8 mouse cellular contexts compared by ENCODE assay signal in the genomic region with DNA sequence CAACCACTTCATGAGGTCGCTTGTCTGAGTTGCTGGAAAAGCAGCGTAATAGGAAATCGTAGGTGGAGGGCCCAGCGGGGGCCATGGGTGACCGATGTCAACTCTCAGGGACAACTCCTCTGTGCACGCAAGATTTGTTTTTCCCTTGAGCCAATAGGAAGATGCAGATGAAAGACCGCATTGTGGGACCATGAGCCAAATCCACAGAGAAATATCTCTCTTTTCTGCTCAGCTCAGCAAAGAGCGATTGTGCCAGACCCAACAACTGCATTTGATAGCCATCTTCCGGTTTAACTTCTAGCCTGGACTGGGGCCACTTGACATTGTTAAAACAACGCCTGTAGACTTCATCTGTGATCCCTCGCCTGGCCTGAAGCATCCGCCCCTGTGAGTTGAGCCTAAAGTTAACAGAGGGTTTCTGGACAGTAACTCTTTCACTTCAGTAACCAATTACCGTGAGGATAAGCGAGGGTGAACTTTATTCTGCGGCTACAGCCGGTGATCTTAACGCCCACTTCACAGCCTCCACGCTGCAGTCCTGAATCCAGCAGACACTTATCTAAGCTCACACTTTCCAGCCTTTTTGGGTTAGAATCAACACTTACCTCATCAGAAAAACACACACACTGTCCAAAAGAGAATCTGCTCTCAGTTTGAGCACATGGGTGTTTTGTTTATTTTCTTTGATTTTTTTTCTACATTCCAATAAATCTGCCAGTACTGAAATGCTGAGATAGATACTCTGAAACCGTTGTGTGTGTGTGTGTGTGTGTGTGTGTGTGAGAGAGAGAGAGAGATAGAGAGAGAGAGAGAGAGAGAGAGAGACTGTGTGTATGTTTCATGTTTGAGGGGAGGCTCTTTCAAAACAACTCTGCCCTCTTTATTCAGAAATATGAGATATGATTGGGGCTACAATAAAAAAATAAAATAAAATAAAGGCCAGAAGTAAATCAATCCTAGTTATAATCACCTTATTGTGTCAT.
DNase-seq lines count a peak whose midpoint lies in the region; ATAC-seq lines count a peak whose summit lies in the region.

No protein-coding gene starts in this region.

- H3K9me3 ChIP-seq in forebrain, embryonic 10.5 days: no peaks in the 10 kb centered on the region
- H3K9me3 ChIP-seq in forebrain, embryonic 11.5 days (ENCODE audit: control insufficient read depth, low read length): no peaks in the 10 kb centered on the region
- H3K9me3 ChIP-seq in limb, embryonic 10.5 days (replicated peaks): no peaks in the 10 kb centered on the region
- H3K9me3 ChIP-seq in midbrain, embryonic 13.5 days: no peaks in the 10 kb centered on the region

- H3K4me1 ChIP-seq in forebrain, embryonic 10.5 days: peaks cover 55% of the 10 kb centered on the region
- peaks cover under 1% of the 10 kb centered on the region; the same call in 1 of the 2 replicates for H3K4me1 ChIP-seq in forebrain, embryonic 11.5 days (replicated peaks; ENCODE audit: control insufficient read depth, insufficient read depth, low read length)
- peaks cover 66% of the 10 kb centered on the region for H3K4me1 ChIP-seq in limb, embryonic 10.5 days
- H3K4me1 ChIP-seq in midbrain, embryonic 13.5 days (replicated peaks): peaks cover 23% of the 10 kb centered on the region

- no peak overlapping the region for H3K4me3 ChIP-seq in forebrain, embryonic 10.5 days
- H3K4me3 ChIP-seq in forebrain, embryonic 11.5 days (ENCODE audit: low read depth, low read length): no peak overlapping the region
- no peak overlapping the region for H3K4me3 ChIP-seq in limb, embryonic 10.5 days
- H3K4me3 ChIP-seq in midbrain, embryonic 13.5 days (replicated peaks): no peak overlapping the region

- WGBS in forebrain, embryonic 10.5 days: 73% methylated on average over 19 of the region's 19 CpGs
- WGBS in forebrain, embryonic 11.5 days: 66% methylated on average over 19 of the region's 19 CpGs
- 60% methylated on average over 19 of the region's 19 CpGs for WGBS in limb, embryonic 10.5 days
- WGBS in midbrain, embryonic 13.5 days: 63% methylated on average over 19 of the region's 19 CpGs

- no peak overlapping the region for H3K9ac ChIP-seq in forebrain, embryonic 11.5 days (ENCODE audit: low read length)
- H3K9ac ChIP-seq in midbrain, embryonic 13.5 days (replicated peaks): 0 out of 2 replicates have a peak overlapping the region, but pooled peaks have one; percentile 11

- no peak for ATAC-seq in forebrain, embryonic 11.5 days (replicated peaks; ENCODE audit: low FRiP score)
- peak; percentile 26; the same call in 1 of the 2 replicates for ATAC-seq in erythroid progenitor cell, adult 5-6 weeks (replicated peaks; ENCODE audit: low FRiP score, poor library complexity, severe bottlenecking)
- ATAC-seq in midbrain, embryonic 13.5 days: no peak

- peak overlapping the region; percentile 35 for H3K27ac ChIP-seq in forebrain, embryonic 10.5 days
- H3K27ac ChIP-seq in forebrain, embryonic 11.5 days (ENCODE audit: low read depth, low read length): no peak overlapping the region
- peak overlapping the region; percentile 78 for H3K27ac ChIP-seq in limb, embryonic 10.5 days
- H3K27ac ChIP-seq in midbrain, embryonic 13.5 days: peak overlapping the region; percentile 21; the same call in 1 of the 2 replicates

- H3K36me3 ChIP-seq in forebrain, embryonic 10.5 days (replicated peaks): no peaks in the 10 kb centered on the region
- H3K36me3 ChIP-seq in forebrain, embryonic 11.5 days (ENCODE audit: control insufficient read depth, insufficient read depth, low read length): no peaks in the 10 kb centered on the region
- no peaks in the 10 kb centered on the region for H3K36me3 ChIP-seq in limb, embryonic 10.5 days
- H3K36me3 ChIP-seq in midbrain, embryonic 13.5 days: no peaks in the 10 kb centered on the region

- H3K4me2 ChIP-seq in forebrain, embryonic 11.5 days (ENCODE audit: low read depth, low read length, severe bottlenecking): no peak overlapping the region
- no peak overlapping the region for H3K4me2 ChIP-seq in midbrain, embryonic 13.5 days (replicated peaks)

- no peaks in the 10 kb centered on the region for H3K27me3 ChIP-seq in forebrain, embryonic 10.5 days (ENCODE audit: poor library complexity, severe bottlenecking)
- H3K27me3 ChIP-seq in forebrain, embryonic 11.5 days (ENCODE audit: control insufficient read depth, insufficient read depth, low read length): no peaks in the 10 kb centered on the region
- no peaks in the 10 kb centered on the region for H3K27me3 ChIP-seq in limb, embryonic 10.5 days (ENCODE audit: low read depth, poor library complexity, severe bottlenecking)
- no peaks in the 10 kb centered on the region for H3K27me3 ChIP-seq in midbrain, embryonic 13.5 days

- no peak for DNase-seq in forebrain, embryonic 10.5 days (ENCODE audit: extremely low spot score, low spot score)
- DNase-seq in forebrain, embryonic 11.5 days (ENCODE audit: low spot score): no peak
- DNase-seq in CD4-positive helper T cell, adult 2 months (ENCODE audit: low read depth, low spot score): peak; percentile 75
- DNase-seq in heart, postnatal 4 days: peak; percentile 73
- no peak for DNase-seq in limb, embryonic 10.5 days (ENCODE audit: low spot score)
- no peak for DNase-seq in cerebellum, postnatal 36 days

Comparison
In these comparisons a context has a peak if more than half of its experiments do, and no peak if none do; other contexts are left out.
1. DNase-seq: peak in CD4-positive helper T cell, adult 2 months (single experiment) and heart, postnatal 4 days (single experiment); none in forebrain, embryonic 10.5 days (single experiment), forebrain, embryonic 11.5 days (single experiment), limb, embryonic 10.5 days (single experiment) and cerebellum, postnatal 36 days (0 of 2).